Mouse (Mus musculus): ENCODE measurements around the gene Prepl. TPM values are rescaled to one million over a fixed set of nuclear protein-coding genes. Genes with fewer than 3 reads are reported as not detected.

The Prepl gene
- polyA plus RNA-seq, 1 experiment from 2014 or later = 31.7 TPM

- WGBS = 86% methylated on average over 6 of the region's 6 CpGs
- 0 out of 2 replicates have a peak, but pooled peaks cover 5% of the 10 kb centered on the region for H3K4me1 ChIP-seq (ENCODE audit: control insufficient read depth, insufficient read depth, low read length)
- H3K27me3 ChIP-seq (ENCODE audit: control insufficient read depth, insufficient read depth, low read length) = no peaks in the 10 kb centered on the region
- no peak overlapping the region for H3K9ac ChIP-seq (replicated peaks; ENCODE audit: low read depth, low read length)
- H3K4me3 ChIP-seq (ENCODE audit: low read depth, low read length) = no peak overlapping the region
- no peaks in the 10 kb centered on the region for H3K9me3 ChIP-seq (ENCODE audit: control insufficient read depth, low read depth, low read length)
- H3K36me3 ChIP-seq (ENCODE audit: control insufficient read depth, insufficient read depth, low read length) = no peaks in the 10 kb centered on the region
- no peak overlapping the region for H3K27ac ChIP-seq (ENCODE audit: low read length)
- H3K4me2 ChIP-seq (replicated peaks; ENCODE audit: low read depth, low read length) = no peak overlapping the region
- ATAC-seq (ENCODE audit: insufficient number of reproducible peaks, insufficient read depth, low FRiP score, low read depth) = no peak
These were observed 63.6 kb downstream of the Prepl start for GRCm38 (mm10) chr17:85026436-85026835.

- no peaks in the 10 kb centered on the region for H3K9me3 ChIP-seq (ENCODE audit: control insufficient read depth, low read depth, low read length)
- H3K4me3 ChIP-seq (ENCODE audit: low read depth, low read length) = no peak overlapping the region
- no peaks in the 10 kb centered on the region for H3K27me3 ChIP-seq (ENCODE audit: control insufficient read depth, insufficient read depth, low read length)
- H3K4me2 ChIP-seq (replicated peaks; ENCODE audit: low read depth, low read length) = no peak overlapping the region
- H3K9ac ChIP-seq (replicated peaks; ENCODE audit: low read depth, low read length) = no peak overlapping the region
- no peaks in the 10 kb centered on the region for H3K36me3 ChIP-seq (ENCODE audit: control insufficient read depth, insufficient read depth, low read length)
- H3K4me1 ChIP-seq (ENCODE audit: control insufficient read depth, insufficient read depth, low read length) = 0 out of 2 replicates have a peak, but pooled peaks cover 5% of the 10 kb centered on the region
- ATAC-seq (ENCODE audit: insufficient number of reproducible peaks, insufficient read depth, low FRiP score, low read depth) = no peak
- H3K27ac ChIP-seq (ENCODE audit: low read length) = no peak overlapping the region
- WGBS = 89% methylated on average over 6 of the region's 6 CpGs
These were observed 64.9 kb downstream of the Prepl start for GRCm38 (mm10) chr17:85025151-85025550.

- Histone ChIP-seq H3K36me3 (ENCODE audit: control insufficient read depth, insufficient read depth, low read length) (no peaks in the 10 kb centered on the region), H3K9ac (replicated peaks; ENCODE audit: low read depth, low read length) (no peak overlapping the region), H3K4me3 (ENCODE audit: low read depth, low read length) (no peak overlapping the region), H3K4me1 (ENCODE audit: control insufficient read depth, insufficient read depth, low read length) (0 out of 2 replicates have a peak, but pooled peaks cover 5% of the 10 kb centered on the region), H3K27ac (ENCODE audit: low read length) (peak overlapping the region; percentile 22; the same call in 1 of the 2 replicates), H3K27me3 (ENCODE audit: control insufficient read depth, insufficient read depth, low read length) (no peaks in the 10 kb centered on the region), H3K4me2 (replicated peaks; ENCODE audit: low read depth, low read length) (no peak overlapping the region; the same call in 1 of the 2 replicates), H3K9me3 (ENCODE audit: control insufficient read depth, low read depth, low read length) (no peaks in the 10 kb centered on the region)
- WGBS = 75% methylated on average over 8 of the region's 8 CpGs
- no peak for ATAC-seq (ENCODE audit: insufficient number of reproducible peaks, insufficient read depth, low FRiP score, low read depth)
These were observed 65.8 kb downstream of the Prepl start for GRCm38 (mm10) chr17:85024237-85024636.

GRCm38 (mm10) chr17:85023247-85024167 is 66.5 kb downstream of the Prepl start:
- Histone ChIP-seq H3K27me3 (ENCODE audit: control insufficient read depth, insufficient read depth, low read length) (no peaks in the 10 kb centered on the region), H3K9ac (replicated peaks; ENCODE audit: low read depth, low read length) (no peak overlapping the region), H3K27ac (ENCODE audit: low read length) (peak overlapping the region; percentile 22; the same call in 1 of the 2 replicates), H3K9me3 (ENCODE audit: control insufficient read depth, low read depth, low read length) (no peaks in the 10 kb centered on the region), H3K36me3 (ENCODE audit: control insufficient read depth, insufficient read depth, low read length) (no peaks in the 10 kb centered on the region), H3K4me1 (ENCODE audit: control insufficient read depth, insufficient read depth, low read length) (0 out of 2 replicates have a peak, but pooled peaks cover 5% of the 10 kb centered on the region), H3K4me3 (ENCODE audit: low read depth, low read length) (no peak overlapping the region), H3K4me2 (replicated peaks; ENCODE audit: low read depth, low read length) (no peak overlapping the region; the same call in 1 of the 2 replicates)
- WGBS = 49% methylated on average over 22 of the region's 22 CpGs
- peak; percentile 46 for ATAC-seq (ENCODE audit: insufficient number of reproducible peaks, insufficient read depth, low FRiP score, low read depth)

GRCm38 (mm10) chr17:85020343-85020742 is 69.7 kb downstream of the Prepl start:
- H3K9ac ChIP-seq (replicated peaks; ENCODE audit: low read depth, low read length) = no peak overlapping the region
- no peaks in the 10 kb centered on the region for H3K27me3 ChIP-seq (ENCODE audit: control insufficient read depth, insufficient read depth, low read length)
- no peak overlapping the region for H3K4me3 ChIP-seq (ENCODE audit: low read depth, low read length)
- no peak for ATAC-seq (ENCODE audit: insufficient number of reproducible peaks, insufficient read depth, low FRiP score, low read depth)
- H3K4me1 ChIP-seq (ENCODE audit: control insufficient read depth, insufficient read depth, low read length) = 0 out of 2 replicates have a peak, but pooled peaks cover 3% of the 10 kb centered on the region
- no peak overlapping the region for H3K27ac ChIP-seq (ENCODE audit: low read length)
- WGBS = 88% methylated on average over 3 of the region's 3 CpGs
- H3K4me2 ChIP-seq (replicated peaks; ENCODE audit: low read depth, low read length) = no peak overlapping the region
- H3K9me3 ChIP-seq (ENCODE audit: control insufficient read depth, low read depth, low read length) = no peaks in the 10 kb centered on the region
- no peaks in the 10 kb centered on the region for H3K36me3 ChIP-seq (ENCODE audit: control insufficient read depth, insufficient read depth, low read length)

- 79% methylated on average over 5 of the region's 5 CpGs for WGBS
- Histone ChIP-seq H3K36me3 (ENCODE audit: control insufficient read depth, insufficient read depth, low read length) (no peaks in the 10 kb centered on the region), H3K4me2 (replicated peaks; ENCODE audit: low read depth, low read length) (no peak overlapping the region), H3K27ac (ENCODE audit: low read length) (no peak overlapping the region), H3K4me1 (ENCODE audit: control insufficient read depth, insufficient read depth, low read length) (0 out of 2 replicates have a peak, but pooled peaks cover 3% of the 10 kb centered on the region), H3K27me3 (ENCODE audit: control insufficient read depth, insufficient read depth, low read length) (no peaks in the 10 kb centered on the region), H3K9ac (replicated peaks; ENCODE audit: low read depth, low read length) (no peak overlapping the region), H3K9me3 (ENCODE audit: control insufficient read depth, low read depth, low read length) (no peaks in the 10 kb centered on the region), H3K4me3 (ENCODE audit: low read depth, low read length) (no peak overlapping the region)
- ATAC-seq (ENCODE audit: insufficient number of reproducible peaks, insufficient read depth, low FRiP score, low read depth) = no peak
These were observed 71.2 kb downstream of the Prepl start for GRCm38 (mm10) chr17:85018794-85019193.

GRCm38 (mm10) chr17:85018344-85018743 is 71.7 kb downstream of the Prepl start:
- Histone ChIP-seq H3K4me3 (ENCODE audit: low read depth, low read length) (no peak overlapping the region), H3K27ac (ENCODE audit: low read length) (no peak overlapping the region), H3K4me1 (ENCODE audit: control insufficient read depth, insufficient read depth, low read length) (0 out of 2 replicates have a peak, but pooled peaks cover 2% of the 10 kb centered on the region), H3K36me3 (ENCODE audit: control insufficient read depth, insufficient read depth, low read length) (no peaks in the 10 kb centered on the region), H3K9me3 (ENCODE audit: control insufficient read depth, low read depth, low read length) (no peaks in the 10 kb centered on the region), H3K27me3 (ENCODE audit: control insufficient read depth, insufficient read depth, low read length) (no peaks in the 10 kb centered on the region), H3K9ac (replicated peaks; ENCODE audit: low read depth, low read length) (no peak overlapping the region), H3K4me2 (replicated peaks; ENCODE audit: low read depth, low read length) (no peak overlapping the region)
- no peak for ATAC-seq (ENCODE audit: insufficient number of reproducible peaks, insufficient read depth, low FRiP score, low read depth)
- 91% methylated on average over 3 of the region's 3 CpGs for WGBS

GRCm38 (mm10) chr17:85014632-85015031 is 75.4 kb downstream of the Prepl start:
- no peaks in the 10 kb centered on the region for H3K9me3 ChIP-seq (ENCODE audit: control insufficient read depth, low read depth, low read length)
- WGBS = 91% methylated on average over 3 of the region's 3 CpGs
- no peaks in the 10 kb centered on the region for H3K27me3 ChIP-seq (ENCODE audit: control insufficient read depth, insufficient read depth, low read length)
- no peak overlapping the region for H3K27ac ChIP-seq (ENCODE audit: low read length)
- peaks cover 2% of the 10 kb centered on the region; the same call in 1 of the 2 replicates for H3K36me3 ChIP-seq (ENCODE audit: control insufficient read depth, insufficient read depth, low read length)
- ATAC-seq (ENCODE audit: insufficient number of reproducible peaks, insufficient read depth, low FRiP score, low read depth) = no peak
- no peaks in the 10 kb centered on the region for H3K4me1 ChIP-seq (ENCODE audit: control insufficient read depth, insufficient read depth, low read length)
- H3K4me3 ChIP-seq (ENCODE audit: low read depth, low read length) = no peak overlapping the region
- no peak overlapping the region for H3K4me2 ChIP-seq (replicated peaks; ENCODE audit: low read depth, low read length)
- H3K9ac ChIP-seq (replicated peaks; ENCODE audit: low read depth, low read length) = no peak overlapping the region
